Comparison of ENCODE assay signal across 18 mouse cellular contexts in genomic region chr6:60642251-60642650, GRCm38 (mm10).
"Had no signal": no experiment of that assay in that cellular context is flagged by ENCODE, and none has a peak within 500 bp of the region (broad histone marks: within the 10 kb centered on the region; RNA-seq: fewer than 3 reads in every experiment).

No protein-coding gene starts in this region.

- H3K9me3 ChIP-seq: midbrain, embryonic 10.5 days; midbrain, embryonic 12.5 days; neural tube, embryonic 13.5 days; neural tube, embryonic 15.5 days had no signal

- H3K27me3 ChIP-seq: midbrain, embryonic 12.5 days; neural tube, embryonic 13.5 days; neural tube, embryonic 15.5 days had no signal

- H3K4me1 ChIP-seq: midbrain, embryonic 10.5 days; midbrain, embryonic 12.5 days; neural tube, embryonic 13.5 days; neural tube, embryonic 15.5 days had no signal

- H3K27ac ChIP-seq: midbrain, embryonic 10.5 days; midbrain, embryonic 12.5 days; neural tube, embryonic 13.5 days; neural tube, embryonic 15.5 days had no signal

- H3K36me3 ChIP-seq: midbrain, embryonic 10.5 days; midbrain, embryonic 12.5 days; neural tube, embryonic 13.5 days; neural tube, embryonic 15.5 days had no signal

- DNase-seq: lung, adult 18-20 months; lung, embryonic 14.5 days; lung, postnatal 10 days; lung, postnatal 4 days; midbrain, embryonic 14.5 days; retina, postnatal 1 day; right cerebral cortex, adult 18-20 months; right cerebral cortex, postnatal 25 days; right cerebral cortex, postnatal 4 days; spleen, adult 18-20 months; thymus, adult 2 months; thymus, postnatal 14 days; thymus, postnatal 36 days had no signal

- H3K4me3 ChIP-seq: midbrain, embryonic 10.5 days; midbrain, embryonic 12.5 days; myocyte; neural tube, embryonic 13.5 days; neural tube, embryonic 15.5 days had no signal

- H3K9ac ChIP-seq: lung, embryonic 14.5 days; midbrain, embryonic 12.5 days; neural tube, embryonic 13.5 days; neural tube, embryonic 15.5 days had no signal
